Mouse (Mus musculus): ENCODE measurements around the gene A4galt. TPM values are rescaled to one million over a fixed set of nuclear protein-coding genes. Genes with fewer than 3 reads are reported as not detected.

Gene A4galt
- polyA plus RNA-seq, 2 experiments: 0.07 to 0.08 TPM

DNA sequence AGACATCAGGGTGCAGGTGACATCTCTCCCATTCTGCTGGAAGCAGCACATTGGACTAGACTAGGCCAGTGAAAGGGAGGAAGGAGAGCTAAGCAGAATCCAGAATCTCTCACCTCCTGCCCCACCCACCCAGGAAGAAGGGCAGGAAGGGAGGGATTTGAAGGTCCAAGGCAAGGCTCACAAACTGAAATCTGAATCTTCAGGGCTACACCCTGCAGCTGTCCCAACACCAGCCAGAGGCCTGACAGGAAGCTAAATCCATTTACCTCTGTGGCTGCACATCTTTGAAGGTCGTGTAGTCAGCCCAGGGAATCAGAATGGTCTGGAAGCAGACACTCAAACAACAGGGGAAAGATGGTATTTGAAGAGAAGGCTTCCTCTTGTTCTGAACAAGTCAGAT, 13.7 kb upstream of the A4galt start:
- Histone ChIP-seq H3K9me3 (ENCODE audit: control insufficient read depth, low read length) (no peaks in the 10 kb centered on the region), H3K4me1 (replicated peaks; ENCODE audit: control insufficient read depth in 2 of 2, insufficient read depth in 2 of 2, low read length in 1 of 2) (no peaks in the 10 kb centered on the region), H3K27me3 (ENCODE audit: control insufficient read depth, insufficient read depth, low read length) (no peaks in the 10 kb centered on the region), H3K36me3 (replicated peaks; ENCODE audit: control insufficient read depth, insufficient read depth, low read depth) (no peaks in the 10 kb centered on the region), H3K4me2 (ENCODE audit: low read depth) (no peak overlapping the region), H3K9ac (replicated peaks) (no peak overlapping the region), H3K27ac (no peak overlapping the region), H3K4me3 (ENCODE audit: insufficient read depth in 1 of 2, low read depth in 2 of 2, low read length in 2 of 2) (no peak overlapping the region)
- no peak for ATAC-seq (ENCODE audit: insufficient read depth)
- 0% methylated on average over 1 of the region's 1 CpGs for WGBS (ENCODE audit: insufficient replicate concordance)
- TF ChIP-seq EP300 (IDR thresholded peaks at IDR 0.05; ENCODE audit: low read depth) (no peak), CTCF (IDR thresholded peaks at IDR 0.05; ENCODE audit: low read depth) (no peak)
- no peak for DNase-seq (ENCODE audit: low read depth in 3 of 3, low spot score in 3 of 3)

- H3K4me3 ChIP-seq (ENCODE audit: insufficient read depth in 1 of 2, low read depth in 2 of 2, low read length in 2 of 2): no peak overlapping the region
- H3K36me3 ChIP-seq (replicated peaks; ENCODE audit: control insufficient read depth, insufficient read depth, low read depth): no peaks in the 10 kb centered on the region
- TF ChIP-seq EP300 (IDR thresholded peaks at IDR 0.05; ENCODE audit: low read depth): no peak
- TF ChIP-seq CTCF (IDR thresholded peaks at IDR 0.05; ENCODE audit: low read depth): no peak
- H3K27me3 ChIP-seq (ENCODE audit: control insufficient read depth, insufficient read depth, low read length): no peaks in the 10 kb centered on the region
- H3K9ac ChIP-seq (replicated peaks): no peak overlapping the region
- WGBS (ENCODE audit: insufficient replicate concordance): 52% methylated on average over 5 of the region's 5 CpGs
- no peak overlapping the region for H3K4me2 ChIP-seq (ENCODE audit: low read depth)
- H3K4me1 ChIP-seq (replicated peaks; ENCODE audit: control insufficient read depth in 2 of 2, insufficient read depth in 2 of 2, low read length in 1 of 2): no peaks in the 10 kb centered on the region
- DNase-seq (ENCODE audit: low read depth in 3 of 3, low spot score in 3 of 3) (no peak), ATAC-seq (ENCODE audit: insufficient read depth) (no peak)
- H3K9me3 ChIP-seq (ENCODE audit: control insufficient read depth, low read length): no peaks in the 10 kb centered on the region
- no peak overlapping the region for H3K27ac ChIP-seq
Observed at GRCm38 (mm10) chr15:83263405-83263804, 11.8 kb upstream of the A4galt start.

GRCm38 (mm10) chr15:83257906-83258305, 6.3 kb upstream of the A4galt start:
- no peak overlapping the region for H3K4me3 ChIP-seq (ENCODE audit: insufficient read depth in 1 of 2, low read depth in 2 of 2, low read length in 2 of 2)
- ATAC-seq (ENCODE audit: insufficient read depth) (no peak), DNase-seq (ENCODE audit: low read depth in 3 of 3, low spot score in 3 of 3) (no peak)
- H3K9me3 ChIP-seq (ENCODE audit: control insufficient read depth, low read length): no peaks in the 10 kb centered on the region; the same call in 1 of the 2 replicates
- H3K27ac ChIP-seq: no peak overlapping the region
- no peak for TF ChIP-seq CTCF (IDR thresholded peaks at IDR 0.05; ENCODE audit: low read depth)
- no peak for TF ChIP-seq EP300 (IDR thresholded peaks at IDR 0.05; ENCODE audit: low read depth)
- no peak overlapping the region for H3K9ac ChIP-seq (replicated peaks)
- peaks cover 0 to 7% of the 10 kb centered on the region in 2 experiments; a peak in 3 of 4 replicates for H3K4me1 ChIP-seq (replicated peaks; ENCODE audit: control insufficient read depth in 2 of 2, insufficient read depth in 2 of 2, low read length in 1 of 2)
- peaks cover under 1% of the 10 kb centered on the region; the same call in 1 of the 2 replicates for H3K27me3 ChIP-seq (ENCODE audit: control insufficient read depth, insufficient read depth, low read length)
- 68% methylated on average over 13 of the region's 13 CpGs for WGBS (ENCODE audit: insufficient replicate concordance)
- H3K4me2 ChIP-seq (ENCODE audit: low read depth): no peak overlapping the region
- H3K36me3 ChIP-seq (replicated peaks; ENCODE audit: control insufficient read depth, insufficient read depth, low read depth): no peaks in the 10 kb centered on the region

DNA sequence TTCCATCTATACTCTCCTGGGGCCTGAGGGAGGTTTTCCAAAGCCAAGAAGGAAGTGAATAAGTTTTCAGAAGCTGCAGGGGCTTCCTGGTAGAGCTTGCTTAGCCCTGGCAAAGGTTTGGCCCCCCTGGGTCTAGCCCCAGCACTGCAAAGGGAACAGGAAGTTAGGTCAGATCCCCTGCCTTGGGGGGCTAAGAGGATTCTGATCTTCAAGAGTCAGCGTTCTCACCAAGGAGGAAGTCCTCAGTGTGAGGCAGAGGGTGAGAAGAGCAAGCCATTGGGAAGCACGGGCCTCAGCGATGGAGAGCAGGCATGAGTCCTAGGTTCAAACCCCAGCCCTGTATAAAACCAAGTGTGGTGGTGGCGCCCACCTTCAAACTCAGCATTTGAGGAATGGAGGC, 4.9 kb upstream of the A4galt start:
- Histone ChIP-seq H3K9me3 (ENCODE audit: control insufficient read depth, low read length) (no peaks in the 10 kb centered on the region; the same call in 1 of the 2 replicates), H3K4me1 (replicated peaks; ENCODE audit: control insufficient read depth in 2 of 2, insufficient read depth in 2 of 2, low read length in 1 of 2) (peaks cover 0 to 7% of the 10 kb centered on the region in 2 experiments; a peak in 3 of 4 replicates), H3K36me3 (replicated peaks; ENCODE audit: control insufficient read depth, insufficient read depth, low read depth) (no peaks in the 10 kb centered on the region), H3K4me2 (ENCODE audit: low read depth) (no peak overlapping the region), H3K4me3 (ENCODE audit: insufficient read depth in 1 of 2, low read depth in 2 of 2, low read length in 2 of 2) (no peak overlapping the region), H3K27me3 (ENCODE audit: control insufficient read depth, insufficient read depth, low read length) (peaks cover 15% of the 10 kb centered on the region), H3K27ac (no peak overlapping the region), H3K9ac (replicated peaks) (no peak overlapping the region)
- 47% methylated on average over 4 of the region's 4 CpGs for WGBS (ENCODE audit: insufficient replicate concordance)
- ATAC-seq (ENCODE audit: insufficient read depth) (no peak), DNase-seq (ENCODE audit: low read depth in 3 of 3, low spot score in 3 of 3) (no peak)
- TF ChIP-seq CTCF (IDR thresholded peaks at IDR 0.05; ENCODE audit: low read depth) (no peak), EP300 (IDR thresholded peaks at IDR 0.05; ENCODE audit: low read depth) (no peak)

DNA sequence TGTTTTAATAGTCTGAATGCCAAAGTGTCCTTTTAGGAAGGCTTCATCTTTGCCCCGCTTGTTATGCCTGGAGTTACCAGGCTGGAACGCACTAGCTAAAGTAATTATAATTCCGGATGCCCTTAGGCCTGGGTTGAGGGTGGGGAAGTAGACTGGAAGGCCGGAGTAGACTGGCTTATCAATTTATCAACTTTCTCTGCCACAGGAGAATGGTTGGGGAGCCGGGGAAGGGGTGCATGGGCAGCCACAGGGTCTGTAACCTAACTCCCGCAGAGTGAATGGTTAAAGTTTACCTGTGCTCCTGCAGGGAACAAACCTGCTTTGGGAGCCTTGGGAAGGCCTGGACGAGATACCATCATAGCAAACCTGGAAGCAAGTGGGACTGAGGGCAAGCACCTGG, 4.4 kb upstream of the A4galt start:
- Histone ChIP-seq H3K27ac (no peak overlapping the region), H3K4me1 (replicated peaks; ENCODE audit: control insufficient read depth in 2 of 2, insufficient read depth in 2 of 2, low read length in 1 of 2) (peaks cover 0 to 7% of the 10 kb centered on the region in 2 experiments; a peak in 3 of 4 replicates), H3K27me3 (ENCODE audit: control insufficient read depth, insufficient read depth, low read length) (peaks cover 20% of the 10 kb centered on the region), H3K9ac (replicated peaks) (no peak overlapping the region), H3K36me3 (replicated peaks; ENCODE audit: control insufficient read depth, insufficient read depth, low read depth) (no peaks in the 10 kb centered on the region), H3K9me3 (ENCODE audit: control insufficient read depth, low read length) (no peaks in the 10 kb centered on the region; the same call in 1 of the 2 replicates), H3K4me2 (ENCODE audit: low read depth) (no peak overlapping the region), H3K4me3 (ENCODE audit: insufficient read depth in 1 of 2, low read depth in 2 of 2, low read length in 2 of 2) (no peak overlapping the region)
- TF ChIP-seq EP300 (IDR thresholded peaks at IDR 0.05; ENCODE audit: low read depth) (no peak), CTCF (IDR thresholded peaks at IDR 0.05; ENCODE audit: low read depth) (no peak)
- no peak for ATAC-seq (ENCODE audit: insufficient read depth)
- WGBS (ENCODE audit: insufficient replicate concordance): 63% methylated on average over 7 of the region's 7 CpGs
- no peak for DNase-seq (ENCODE audit: low read depth in 3 of 3, low spot score in 3 of 3)

Measured in liver, embryonic 14.5 days (tissue).